Mouse (Mus musculus): ENCODE results near the gene Map7d3. TPM values are rescaled to one million over a fixed set of nuclear protein-coding genes. Genes with fewer than 3 reads are reported as not detected.

Map7d3 gene
- polyA plus RNA-seq, 1 experiment, result 0.06 TPM

- H3K79me3 ChIP-seq (ENCODE audit: low read depth), result no peaks in the 10 kb centered on the region
- H3ac ChIP-seq (ENCODE audit: control insufficient read depth, insufficient read length, low read depth), result no peak overlapping the region
- no peaks in the 10 kb centered on the region for H3K79me2 ChIP-seq (ENCODE audit: control insufficient read depth, insufficient read depth)
- TF ChIP-seq CEBPB (IDR thresholded peaks at IDR 0.05; ENCODE audit: low read depth) (no peak), MAX (IDR thresholded peaks at IDR 0.05) (no peak), USF1 (IDR thresholded peaks at IDR 0.05; ENCODE audit: low read depth) (no peak)
- no peaks in the 10 kb centered on the region for H3K27me3 ChIP-seq (ENCODE audit: control insufficient read depth, insufficient read depth, insufficient read length)
- H3K4me3 ChIP-seq (ENCODE audit: insufficient read depth, poor library complexity, severe bottlenecking), result no peak overlapping the region
- H3K36me3 ChIP-seq (ENCODE audit: control insufficient read depth, insufficient read depth), result no peaks in the 10 kb centered on the region
Measured at GRCm38 (mm10) chrX:56769838-56770237, 52.3 kb downstream of the Map7d3 start.

GRCm38 (mm10) chrX:56760257-56760760, 61.8 kb downstream of the Map7d3 start:
- TF ChIP-seq FOSL1 (IDR thresholded peaks at IDR 0.05; ENCODE audit: insufficient read depth, low read length, poor library complexity, severe bottlenecking) (no peak), USF1 (IDR thresholded peaks at IDR 0.05; ENCODE audit: low read depth) (no peak), CTCF (IDR thresholded peaks at IDR 0.05; ENCODE audit: control insufficient read depth, insufficient read depth, insufficient read length) (no peak), MYOG (IDR thresholded peaks at IDR 0.05; ENCODE audit: control insufficient read depth, extremely low read depth, insufficient read length) (no peak), MAX (IDR thresholded peaks at IDR 0.05) (no peak), MYOD1 (IDR thresholded peaks at IDR 0.05; ENCODE audit: control insufficient read depth, insufficient read length, low read depth) (no peak), CEBPB (IDR thresholded peaks at IDR 0.05; ENCODE audit: low read depth) (no peak)
- H3K79me3 ChIP-seq (ENCODE audit: low read depth), result no peaks in the 10 kb centered on the region
- H3ac ChIP-seq (ENCODE audit: control insufficient read depth, insufficient read length, low read depth), result no peak overlapping the region
- H3K4me3 ChIP-seq (ENCODE audit: insufficient read depth, poor library complexity, severe bottlenecking), result no peak overlapping the region
- no peaks in the 10 kb centered on the region for H3K27me3 ChIP-seq (ENCODE audit: control insufficient read depth, insufficient read depth, insufficient read length)
- H3K79me2 ChIP-seq (ENCODE audit: control insufficient read depth, insufficient read depth), result no peaks in the 10 kb centered on the region
- no peaks in the 10 kb centered on the region for H3K36me3 ChIP-seq (ENCODE audit: control insufficient read depth, insufficient read depth)

- Histone ChIP-seq H3K36me3 (ENCODE audit: control insufficient read depth, insufficient read depth) (no peaks in the 10 kb centered on the region), H3ac (ENCODE audit: control insufficient read depth, insufficient read length, low read depth) (no peak overlapping the region), H3K79me2 (ENCODE audit: control insufficient read depth, insufficient read depth) (no peaks in the 10 kb centered on the region), H3K79me3 (ENCODE audit: low read depth) (no peaks in the 10 kb centered on the region), H3K27me3 (ENCODE audit: control insufficient read depth, insufficient read depth, insufficient read length) (no peaks in the 10 kb centered on the region), H3K4me3 (ENCODE audit: insufficient read depth, poor library complexity, severe bottlenecking) (no peak overlapping the region)
- TF ChIP-seq USF1 (IDR thresholded peaks at IDR 0.05; ENCODE audit: low read depth) (no peak), CTCF (IDR thresholded peaks at IDR 0.05; ENCODE audit: control insufficient read depth, insufficient read depth, insufficient read length) (no peak), MYOG (IDR thresholded peaks at IDR 0.05; ENCODE audit: control insufficient read depth, extremely low read depth, insufficient read length) (no peak), FOSL1 (IDR thresholded peaks at IDR 0.05; ENCODE audit: insufficient read depth, low read length, poor library complexity, severe bottlenecking) (no peak), MAX (IDR thresholded peaks at IDR 0.05) (no peak), MYOD1 (IDR thresholded peaks at IDR 0.05; ENCODE audit: control insufficient read depth, insufficient read length, low read depth) (no peak), CEBPB (IDR thresholded peaks at IDR 0.05; ENCODE audit: low read depth) (no peak)
Measured at GRCm38 (mm10) chrX:56756352-56756751, 65.8 kb downstream of the Map7d3 start.

DNA sequence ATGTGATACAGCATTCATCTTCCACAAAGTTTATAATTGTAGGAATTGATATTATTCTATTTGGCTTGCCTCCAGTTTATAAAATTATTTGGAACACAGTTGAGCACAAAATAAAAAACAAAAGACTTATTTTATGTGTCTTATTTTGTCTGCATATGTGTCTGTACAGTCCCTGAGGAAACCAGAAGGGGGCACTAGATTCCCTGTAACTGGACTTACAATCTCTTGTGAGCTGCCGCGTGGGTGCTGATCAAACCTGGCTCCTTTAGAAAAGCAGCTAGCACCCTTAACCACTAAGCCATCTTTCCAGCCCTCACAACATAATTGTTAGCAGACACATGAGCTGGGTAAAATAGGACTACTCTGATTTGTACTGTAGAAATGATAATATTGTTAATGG, 66.5 kb downstream of the Map7d3 start:
- no peaks in the 10 kb centered on the region for H3K79me2 ChIP-seq (ENCODE audit: control insufficient read depth, insufficient read depth)
- H3K79me3 ChIP-seq (ENCODE audit: low read depth), result no peaks in the 10 kb centered on the region
- no peaks in the 10 kb centered on the region for H3K27me3 ChIP-seq (ENCODE audit: control insufficient read depth, insufficient read depth, insufficient read length)
- no peak overlapping the region for H3K4me3 ChIP-seq (ENCODE audit: insufficient read depth, poor library complexity, severe bottlenecking)
- no peaks in the 10 kb centered on the region for H3K36me3 ChIP-seq (ENCODE audit: control insufficient read depth, insufficient read depth)
- TF ChIP-seq MAX (IDR thresholded peaks at IDR 0.05) (no peak), FOSL1 (IDR thresholded peaks at IDR 0.05; ENCODE audit: insufficient read depth, low read length, poor library complexity, severe bottlenecking) (no peak), CTCF (IDR thresholded peaks at IDR 0.05; ENCODE audit: control insufficient read depth, insufficient read depth, insufficient read length) (no peak), USF1 (IDR thresholded peaks at IDR 0.05; ENCODE audit: low read depth) (no peak), MYOD1 (IDR thresholded peaks at IDR 0.05; ENCODE audit: control insufficient read depth, insufficient read length, low read depth) (no peak), CEBPB (IDR thresholded peaks at IDR 0.05; ENCODE audit: low read depth) (no peak), MYOG (IDR thresholded peaks at IDR 0.05; ENCODE audit: control insufficient read depth, extremely low read depth, insufficient read length) (no peak)
- no peak overlapping the region for H3ac ChIP-seq (ENCODE audit: control insufficient read depth, insufficient read length, low read depth)

DNA sequence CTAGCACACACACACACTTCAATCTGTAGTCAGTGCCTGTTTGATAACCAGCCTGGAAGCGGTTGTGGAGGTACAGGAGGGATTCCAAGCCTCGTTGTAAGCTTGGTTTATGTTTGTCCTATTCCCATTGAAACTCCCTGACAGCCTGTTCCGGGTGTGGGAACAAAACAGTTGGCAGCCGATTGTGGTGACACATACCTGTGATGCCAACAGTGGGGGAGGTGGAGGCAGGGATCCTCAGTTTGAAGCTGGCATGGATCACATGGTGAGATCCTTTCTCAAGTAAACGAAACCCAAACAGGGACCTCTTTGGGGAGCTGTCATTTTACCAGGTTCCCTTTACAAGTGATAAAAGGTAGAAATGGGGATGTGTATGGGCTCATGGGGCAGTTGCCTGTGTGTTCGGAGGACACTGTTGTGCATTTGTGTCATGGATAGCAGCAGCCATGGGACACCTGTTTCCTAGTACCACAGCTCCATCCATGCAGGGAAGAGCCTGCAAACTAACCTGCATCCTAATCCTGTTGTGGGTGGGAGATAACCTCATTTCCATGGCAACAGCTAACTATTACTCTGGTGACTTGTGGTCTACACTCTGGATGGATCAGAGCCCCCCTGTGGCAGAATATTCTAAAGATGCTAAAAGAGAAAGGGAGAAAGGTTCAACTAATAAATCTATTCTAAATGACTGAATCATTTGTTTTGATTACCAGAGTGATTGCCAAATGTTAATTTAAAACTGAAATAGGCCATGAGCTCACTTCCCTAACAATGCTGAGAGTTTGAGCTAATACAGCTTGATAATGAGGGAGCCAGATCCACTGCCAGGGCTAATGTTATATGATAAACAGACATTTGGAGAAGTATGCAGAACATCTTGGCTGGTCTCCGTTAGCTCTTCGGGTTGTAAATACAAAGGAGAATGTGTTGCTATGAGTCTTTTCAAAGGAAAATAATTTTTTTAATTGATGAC, 68.5 kb downstream of the Map7d3 start:
- no peak overlapping the region for H3ac ChIP-seq (ENCODE audit: control insufficient read depth, insufficient read length, low read depth)
- no peaks in the 10 kb centered on the region for H3K79me2 ChIP-seq (ENCODE audit: control insufficient read depth, insufficient read depth)
- no peaks in the 10 kb centered on the region for H3K79me3 ChIP-seq (ENCODE audit: low read depth)
- H3K4me3 ChIP-seq (ENCODE audit: insufficient read depth, poor library complexity, severe bottlenecking), result no peak overlapping the region
- H3K27me3 ChIP-seq (ENCODE audit: control insufficient read depth, insufficient read depth, insufficient read length), result no peaks in the 10 kb centered on the region
- TF ChIP-seq MYOG (IDR thresholded peaks at IDR 0.05; ENCODE audit: control insufficient read depth, extremely low read depth, insufficient read length), result no peak
- no peak for TF ChIP-seq MAX (IDR thresholded peaks at IDR 0.05)
- no peak for TF ChIP-seq MYOD1 (IDR thresholded peaks at IDR 0.05; ENCODE audit: control insufficient read depth, insufficient read length, low read depth)
- no peak for TF ChIP-seq USF1 (IDR thresholded peaks at IDR 0.05; ENCODE audit: low read depth)
- TF ChIP-seq FOSL1 (IDR thresholded peaks at IDR 0.05; ENCODE audit: insufficient read depth, low read length, poor library complexity, severe bottlenecking), result no peak
- no peak for TF ChIP-seq CTCF (IDR thresholded peaks at IDR 0.05; ENCODE audit: control insufficient read depth, insufficient read depth, insufficient read length)
- no peak for TF ChIP-seq CEBPB (IDR thresholded peaks at IDR 0.05; ENCODE audit: low read depth)
- H3K36me3 ChIP-seq (ENCODE audit: control insufficient read depth, insufficient read depth), result no peaks in the 10 kb centered on the region
